15 mouse cellular contexts compared by ENCODE assay signal in genomic region chr11:96279421-96280233, GRCm38 (mm10). TPM values are rescaled to one million over a fixed set of nuclear protein-coding genes. Genes with fewer than 3 reads are reported as not detected.
DNase-seq lines count a peak whose midpoint lies in the region; ATAC-seq and TF ChIP-seq lines count a peak whose summit lies in the region.
"Had no signal": no experiment of that assay in that cellular context is flagged by ENCODE, and none has a peak within 500 bp of the region (broad histone marks: within the 10 kb centered on the region; RNA-seq: fewer than 3 reads in every experiment).

No protein-coding gene starts in this region.

- TF ChIP-seq POLR2A in kidney, adult 2 months (IDR thresholded peaks at IDR 0.05; ENCODE audit: low read depth, low read length) = no peak

- no peak for TF ChIP-seq CTCF in kidney, adult 2 months (conservative IDR thresholded peaks at IDR 0.05; ENCODE audit: insufficient read depth, insufficient read length, low read depth, low read length)

- DNase-seq in adrenal gland, adult 2 months = peak; percentile 79
- DNase-seq in adrenal gland, postnatal 4 days (ENCODE audit: low spot score in 2 of 2) = no peak
- DNase-seq in kidney, adult 2 months = peak; percentile 73
- no peak for DNase-seq in liver, embryonic 11.5 days (ENCODE audit: low spot score)
- DNase-seq in cerebellum, postnatal 4 days (ENCODE audit: low spot score in 2 of 2) = no peak

- WGBS in hindbrain, embryonic 12.5 days = 2% methylated on average over 31 of the region's 31 CpGs
- WGBS in kidney, adult 2 months = 22% methylated on average over 31 of the region's 31 CpGs
- 1% methylated on average over 31 of the region's 31 CpGs for WGBS in neural tube, embryonic 14.5 days
- WGBS in liver, embryonic 11.5 days = 4% methylated on average over 31 of the region's 31 CpGs
- WGBS in midbrain, embryonic 13.5 days = 2% methylated on average over 31 of the region's 31 CpGs

- H3K4me3 ChIP-seq in hindbrain, embryonic 12.5 days = no peak overlapping the region
- peak overlapping the region; percentile 53 for H3K4me3 ChIP-seq in kidney, adult 2 months (ENCODE audit: insufficient read depth, low read depth, low read length)
- H3K4me3 ChIP-seq in neural tube, embryonic 14.5 days (ENCODE audit: low read depth, low read length) = peak overlapping the region; percentile 95
- H3K4me3 ChIP-seq in liver, embryonic 11.5 days (ENCODE audit: low read depth, low read length) = no peak overlapping the region
- H3K4me3 ChIP-seq in midbrain, embryonic 13.5 days (replicated peaks) = no peak overlapping the region
- H3K4me3 ChIP-seq: liver, embryonic 12.5 days; myocyte had no signal

- H3K9ac ChIP-seq in hindbrain, embryonic 12.5 days = no peak overlapping the region
- peak overlapping the region; percentile 100 for H3K9ac ChIP-seq in neural tube, embryonic 14.5 days (replicated peaks; ENCODE audit: low read depth, low read length)
- H3K9ac ChIP-seq in liver, embryonic 11.5 days (ENCODE audit: low read depth, low read length) = no peak overlapping the region
- no peak overlapping the region for H3K9ac ChIP-seq in midbrain, embryonic 13.5 days (replicated peaks)
- H3K9ac ChIP-seq: liver, embryonic 12.5 days had no signal

- peaks cover 97% of the 10 kb centered on the region for H3K27me3 ChIP-seq in hindbrain, embryonic 12.5 days
- no peaks in the 10 kb centered on the region for H3K27me3 ChIP-seq in kidney, adult 2 months (replicated peaks; ENCODE audit: control insufficient read depth, insufficient read depth, low read length)
- H3K27me3 ChIP-seq in neural tube, embryonic 14.5 days (ENCODE audit: control insufficient read depth, insufficient read depth, low read length) = no peaks in the 10 kb centered on the region
- peaks cover 100% of the 10 kb centered on the region for H3K27me3 ChIP-seq in liver, embryonic 11.5 days (replicated peaks; ENCODE audit: control insufficient read depth, insufficient read depth, low read length)
- peaks cover 98% of the 10 kb centered on the region for H3K27me3 ChIP-seq in midbrain, embryonic 13.5 days

- H3K9me3 ChIP-seq in hindbrain, embryonic 12.5 days (replicated peaks) = no peaks in the 10 kb centered on the region
- H3K9me3 ChIP-seq in neural tube, embryonic 14.5 days (ENCODE audit: control insufficient read depth, low read length) = no peaks in the 10 kb centered on the region
- no peaks in the 10 kb centered on the region for H3K9me3 ChIP-seq in liver, embryonic 11.5 days (ENCODE audit: control insufficient read depth, low read length)
- H3K9me3 ChIP-seq in midbrain, embryonic 13.5 days = no peaks in the 10 kb centered on the region
- H3K9me3 ChIP-seq: liver, embryonic 12.5 days had no signal

- peaks cover 8% of the 10 kb centered on the region; the same call in 1 of the 2 replicates for H3K4me1 ChIP-seq in hindbrain, embryonic 12.5 days
- H3K4me1 ChIP-seq in kidney, adult 2 months (ENCODE audit: control insufficient read depth, insufficient read depth, low read length) = peaks cover 9% of the 10 kb centered on the region; the same call in 1 of the 2 replicates
- H3K4me1 ChIP-seq in neural tube, embryonic 14.5 days (ENCODE audit: control insufficient read depth, insufficient read depth, low read length) = peaks cover 55% of the 10 kb centered on the region
- H3K4me1 ChIP-seq in liver, embryonic 11.5 days (replicated peaks; ENCODE audit: control insufficient read depth, insufficient read depth, low read length) = no peaks in the 10 kb centered on the region
- H3K4me1 ChIP-seq in midbrain, embryonic 13.5 days (replicated peaks) = peaks cover 7% of the 10 kb centered on the region; the same call in 1 of the 2 replicates
- H3K4me1 ChIP-seq: liver, embryonic 12.5 days had no signal

- no peak overlapping the region for H3K27ac ChIP-seq in hindbrain, embryonic 12.5 days
- H3K27ac ChIP-seq in kidney, adult 2 months (ENCODE audit: insufficient read depth, low read depth, low read length) = peak overlapping the region; percentile 99
- peak overlapping the region; percentile 100 for H3K27ac ChIP-seq in neural tube, embryonic 14.5 days (ENCODE audit: low read depth, low read length)
- no peak overlapping the region for H3K27ac ChIP-seq in liver, embryonic 11.5 days (ENCODE audit: low read depth, low read length)
- no peak overlapping the region for H3K27ac ChIP-seq in midbrain, embryonic 13.5 days
- H3K27ac ChIP-seq: liver, embryonic 12.5 days had no signal

- H3K4me2 ChIP-seq in hindbrain, embryonic 12.5 days (replicated peaks) = peak overlapping the region; percentile 21
- H3K4me2 ChIP-seq in neural tube, embryonic 14.5 days (ENCODE audit: low read depth, low read length) = peak overlapping the region; percentile 100
- no peak overlapping the region for H3K4me2 ChIP-seq in liver, embryonic 11.5 days
- H3K4me2 ChIP-seq in midbrain, embryonic 13.5 days (replicated peaks) = no peak overlapping the region
- H3K4me2 ChIP-seq: liver, embryonic 12.5 days had no signal

- H3K36me3 ChIP-seq in hindbrain, embryonic 12.5 days = no peaks in the 10 kb centered on the region
- no peaks in the 10 kb centered on the region for H3K36me3 ChIP-seq in kidney, adult 2 months (ENCODE audit: control insufficient read depth, insufficient read depth, low read length)
- H3K36me3 ChIP-seq in neural tube, embryonic 14.5 days (ENCODE audit: control insufficient read depth, insufficient read depth, low read length) = peaks cover 5% of the 10 kb centered on the region; the same call in 1 of the 2 replicates
- H3K36me3 ChIP-seq in liver, embryonic 11.5 days (ENCODE audit: control insufficient read depth, insufficient read depth, low read length) = no peaks in the 10 kb centered on the region
- H3K36me3 ChIP-seq in midbrain, embryonic 13.5 days = no peaks in the 10 kb centered on the region
- H3K36me3 ChIP-seq: liver, embryonic 12.5 days had no signal

- ATAC-seq in hindbrain, embryonic 12.5 days (ENCODE audit: low FRiP score) = no peak
- ATAC-seq in neural tube, embryonic 14.5 days (ENCODE audit: low read depth) = no peak
- no peak for ATAC-seq in liver, embryonic 11.5 days (replicated peaks; ENCODE audit: low FRiP score)
- ATAC-seq in midbrain, embryonic 13.5 days = no peak
- ATAC-seq: liver, embryonic 12.5 days had no signal

RNA-seq across cellular contexts. Expression of gene Hoxb8, which starts 2.1 kb away (rescaled TPM):
- total RNA-seq in adrenal gland, adult 2 months (2021) = 10 to 100 TPM; 67.3 to 93.9 TPM
- polyA plus RNA-seq in adrenal gland, adult 2 months (2012; rRNA removed) = 357 and 428 TPM in 2 replicates
- total RNA-seq in adrenal gland, postnatal 4 days (2021) = 10 to 100 TPM; 58.4 to 61.2 TPM
- polyA plus RNA-seq in hindbrain, embryonic 12.5 days (2016; fragmentation: Nextera tagmentation; extraction: Ambion mirVana) = 4.4 and 8.1 TPM in 2 replicates
- polyA plus RNA-seq in kidney, adult 2 months (2012; rRNA removed) = 51.7 and 69.9 TPM in 2 replicates
- polyA plus RNA-seq in neural tube, embryonic 14.5 days (2014; fragmentation: Nextera tagmentation; extraction: Ambion mirVana) = 78.6 and 120 TPM in 2 replicates
- polyA plus RNA-seq in liver, embryonic 11.5 days (2014; fragmentation: Nextera tagmentation; extraction: Ambion mirVana) = 0.43 and 0.62 TPM in 2 replicates
- not detected in 2 replicates for polyA plus RNA-seq in midbrain, embryonic 13.5 days (2015; fragmentation: Nextera tagmentation; extraction: Ambion mirVana)
- total RNA-seq: granulocyte monocyte progenitor cell, adult 5-6 weeks; heart, postnatal 25 days; layer of hippocampus, postnatal 36 days had no signal
- polyA plus RNA-seq: embryonic facial prominence, embryonic 14.5 days; forebrain, embryonic 16.5 days; liver, embryonic 12.5 days had no signal

RNA-seq across cellular contexts. Expression of gene Hoxb7, which starts 6.8 kb away (rescaled TPM):
- total RNA-seq in adrenal gland, adult 2 months (2021) = 10 to 100 TPM; 46.4 to 46.7 TPM
- 48.8 and 55.9 TPM in 2 replicates for polyA plus RNA-seq in adrenal gland, adult 2 months (2012; rRNA removed)
- 10 to 100 TPM; 39.4 to 49.8 TPM for total RNA-seq in adrenal gland, postnatal 4 days (2021)
- polyA plus RNA-seq in hindbrain, embryonic 12.5 days (2016; fragmentation: Nextera tagmentation; extraction: Ambion mirVana) = 9.6 and 11.0 TPM in 2 replicates
- 15.5 and 16.5 TPM in 2 replicates for polyA plus RNA-seq in kidney, adult 2 months (2012; rRNA removed)
- 120 and 133 TPM in 2 replicates for polyA plus RNA-seq in neural tube, embryonic 14.5 days (2014; fragmentation: Nextera tagmentation; extraction: Ambion mirVana)
- polyA plus RNA-seq in liver, embryonic 11.5 days (2014; fragmentation: Nextera tagmentation; extraction: Ambion mirVana) = 1.6 and 2.0 TPM in 2 replicates
- polyA plus RNA-seq in midbrain, embryonic 13.5 days (2015; fragmentation: Nextera tagmentation; extraction: Ambion mirVana) = not detected in 2 replicates
- total RNA-seq: granulocyte monocyte progenitor cell, adult 5-6 weeks; heart, postnatal 25 days; layer of hippocampus, postnatal 36 days had no signal
- polyA plus RNA-seq: forebrain, embryonic 16.5 days had no signal

RNA-seq across cellular contexts. Expression of gene Hoxb9, which starts 8.4 kb away (rescaled TPM):
- total RNA-seq in adrenal gland, adult 2 months (2021) = 100 to 1,000 TPM; 183 to 377 TPM
- 156 and 180 TPM in 2 replicates for polyA plus RNA-seq in adrenal gland, adult 2 months (2012; rRNA removed)
- total RNA-seq in adrenal gland, postnatal 4 days (2021) = 10 to 100 TPM; 86.0 to 93.6 TPM
- 0.36 and 0.46 TPM in 2 replicates for polyA plus RNA-seq in hindbrain, embryonic 12.5 days (2016; fragmentation: Nextera tagmentation; extraction: Ambion mirVana)
- polyA plus RNA-seq in kidney, adult 2 months (2012; rRNA removed) = 27.8 and 29.6 TPM in 2 replicates
- polyA plus RNA-seq in neural tube, embryonic 14.5 days (2014; fragmentation: Nextera tagmentation; extraction: Ambion mirVana) = 106 and 114 TPM in 2 replicates
- 0.26 and 0.49 TPM in 2 replicates for polyA plus RNA-seq in liver, embryonic 11.5 days (2014; fragmentation: Nextera tagmentation; extraction: Ambion mirVana)
- not detected in 2 replicates for polyA plus RNA-seq in midbrain, embryonic 13.5 days (2015; fragmentation: Nextera tagmentation; extraction: Ambion mirVana)
- total RNA-seq: granulocyte monocyte progenitor cell, adult 5-6 weeks; heart, postnatal 25 days; layer of hippocampus, postnatal 36 days had no signal
- polyA plus RNA-seq: forebrain, embryonic 16.5 days; liver, embryonic 12.5 days had no signal

RNA-seq across cellular contexts. Expression of gene Hoxb6, which starts 12.6 kb away (rescaled TPM):
- total RNA-seq in adrenal gland, adult 2 months (2021) = 10 to 100 TPM; 33.0 to 72.2 TPM
- 201 and 210 TPM in 2 replicates for polyA plus RNA-seq in adrenal gland, adult 2 months (2012; rRNA removed)
- 10 to 100 TPM; 43.6 to 47.9 TPM for total RNA-seq in adrenal gland, postnatal 4 days (2021)
- 60.0 and 64.5 TPM in 2 replicates for polyA plus RNA-seq in hindbrain, embryonic 12.5 days (2016; fragmentation: Nextera tagmentation; extraction: Ambion mirVana)
- polyA plus RNA-seq in kidney, adult 2 months (2012; rRNA removed) = 62.7 and 67.9 TPM in 2 replicates
- 138 and 141 TPM in 2 replicates for polyA plus RNA-seq in neural tube, embryonic 14.5 days (2014; fragmentation: Nextera tagmentation; extraction: Ambion mirVana)
- polyA plus RNA-seq in liver, embryonic 11.5 days (2014; fragmentation: Nextera tagmentation; extraction: Ambion mirVana) = 1.9 and 2.4 TPM in 2 replicates
- not detected in 2 replicates for polyA plus RNA-seq in midbrain, embryonic 13.5 days (2015; fragmentation: Nextera tagmentation; extraction: Ambion mirVana)
- total RNA-seq: granulocyte monocyte progenitor cell, adult 5-6 weeks; heart, postnatal 25 days; layer of hippocampus, postnatal 36 days had no signal
- polyA plus RNA-seq: forebrain, embryonic 16.5 days; myocyte had no signal

RNA-seq across cellular contexts. Expression of gene Hoxb5, which starts 23.5 kb away (rescaled TPM):
- total RNA-seq in adrenal gland, adult 2 months (2021) = 10 to 100 TPM; 15.2 to 31.6 TPM
- 43.4 and 45.6 TPM in 2 replicates for polyA plus RNA-seq in adrenal gland, adult 2 months (2012; rRNA removed)
- total RNA-seq in adrenal gland, postnatal 4 days (2021) = 10 to 100 TPM; 26.5 to 27.8 TPM
- polyA plus RNA-seq in hindbrain, embryonic 12.5 days (2016; fragmentation: Nextera tagmentation; extraction: Ambion mirVana) = 74.3 and 126 TPM in 2 replicates
- 7.7 and 8.4 TPM in 2 replicates for polyA plus RNA-seq in kidney, adult 2 months (2012; rRNA removed)
- 49.1 and 52.4 TPM in 2 replicates for polyA plus RNA-seq in neural tube, embryonic 14.5 days (2014; fragmentation: Nextera tagmentation; extraction: Ambion mirVana)
- 3.7 and 4.5 TPM in 2 replicates for polyA plus RNA-seq in liver, embryonic 11.5 days (2014; fragmentation: Nextera tagmentation; extraction: Ambion mirVana)
- 0.08 TPM in 1 of 2 replicates, not detected in the other for polyA plus RNA-seq in midbrain, embryonic 13.5 days (2015; fragmentation: Nextera tagmentation; extraction: Ambion mirVana)
- total RNA-seq: layer of hippocampus, postnatal 36 days had no signal
- polyA plus RNA-seq: forebrain, embryonic 16.5 days; myocyte had no signal

Comparison
In these comparisons a context has a peak if more than half of its experiments do, and no peak if none do; other contexts are left out.
1. DNase-seq: peak in adrenal gland, adult 2 months (single experiment) and kidney, adult 2 months (single experiment); none in adrenal gland, postnatal 4 days (0 of 2), liver, embryonic 11.5 days (single experiment) and cerebellum, postnatal 4 days (0 of 2).
2. H3K27ac ChIP-seq: peak in kidney, adult 2 months (single experiment) and neural tube, embryonic 14.5 days (single experiment); none in hindbrain, embryonic 12.5 days (single experiment), liver, embryonic 11.5 days (single experiment) and midbrain, embryonic 13.5 days (single experiment).
3. H3K4me2 ChIP-seq: peak in hindbrain, embryonic 12.5 days (single experiment) and neural tube, embryonic 14.5 days (single experiment); none in liver, embryonic 11.5 days (single experiment) and midbrain, embryonic 13.5 days (single experiment).
4. H3K4me3 ChIP-seq: peak in kidney, adult 2 months (single experiment) and neural tube, embryonic 14.5 days (single experiment); none in hindbrain, embryonic 12.5 days (single experiment), liver, embryonic 11.5 days (single experiment) and midbrain, embryonic 13.5 days (single experiment).
5. RNA of gene Hoxb9, which starts 8.4 kb away (polyA plus RNA-seq): 156 to 180 TPM in adrenal gland, adult 2 months, 106 to 114 TPM in neural tube, embryonic 14.5 days and 27.8 to 29.6 TPM in kidney, adult 2 months; 0.26 to 0.49 TPM in liver, embryonic 11.5 days, 0.36 to 0.46 TPM in hindbrain, embryonic 12.5 days and not detected in midbrain, embryonic 13.5 days; every median in the first group is over 10 times any median in the second.